Mouse (Mus musculus) erythroblast, embryonic 14.5 days (primary cell): ENCODE measurements around the gene Mbnl2. TPM values are rescaled to one million over a fixed set of nuclear protein-coding genes. Genes with fewer than 3 reads are reported as not detected.

ENCODE experiments used
- H3K27me3 ChIP-seq: 2 replicates; pipeline ENCODE4 v1.6.1; 2012; ENCODE audit warnings: inconsistent platforms; ENCODE audit not compliant: control insufficient read depth
- H3K36me3 ChIP-seq: 2 replicates; pipeline ENCODE4 v1.6.1; 2012; ENCODE audit warnings: mild to moderate bottlenecking, inconsistent platforms; ENCODE audit not compliant: control insufficient read depth
- H3K4me1 ChIP-seq: 2 replicates; pipeline ENCODE4 v1.6.1; 2012; ENCODE audit warnings: inconsistent platforms; ENCODE audit not compliant: control insufficient read depth
- H3K4me3 ChIP-seq: replicated peaks from 2 replicates; pipeline ENCODE3; 2012; ENCODE audit warnings: moderate library complexity, mild to moderate bottlenecking, inconsistent platforms
- H3K9me3 ChIP-seq: 2 replicates; pipeline ENCODE4 v1.6.1; 2012; ENCODE audit warnings: low read length, inconsistent platforms, mixed read lengths; ENCODE audit not compliant: control insufficient read depth
- GATA1 ChIP-seq: IDR thresholded peaks from 2 replicates; pipeline ENCODE4 v1.6.1; 2012; ENCODE audit warnings: low read length, inconsistent platforms, mixed read lengths
- TAL1 ChIP-seq: IDR thresholded peaks from 3 replicates; pipeline ENCODE4 v1.6.1; 2012; ENCODE audit warnings: low read length, inconsistent platforms, mixed read lengths
- polyA plus RNA-seq: library from polyadenylated mRNA; stranded (reverse); fragments of >175 nt; gene quantifications from 2 replicates; pipeline ENCODE4 v1.2.3, GENCODE M21; 2012

Mbnl2 gene
- polyA plus RNA-seq, 1 experiment = 0.18 TPM

- H3K9me3 ChIP-seq = no peaks in the 10 kb centered on the region
- no peak overlapping the region for H3K4me3 ChIP-seq
- no peaks in the 10 kb centered on the region for H3K27me3 ChIP-seq
- no peaks in the 10 kb centered on the region for H3K4me1 ChIP-seq
- TF ChIP-seq GATA1 = no peak
- TF ChIP-seq TAL1 = no peak
- peaks cover 3% of the 10 kb centered on the region for H3K36me3 ChIP-seq
Observed at GRCm38 (mm10) chr14:120330881-120331514, 55.5 kb downstream of the Mbnl2 start.

GRCm38 (mm10) chr14:120333465-120334243 lies 58.2 kb downstream of the Mbnl2 start:
- Histone ChIP-seq H3K9me3 (no peaks in the 10 kb centered on the region), H3K4me1 (no peaks in the 10 kb centered on the region), H3K36me3 (no peaks in the 10 kb centered on the region), H3K27me3 (no peaks in the 10 kb centered on the region), H3K4me3 (no peak overlapping the region)
- TF ChIP-seq GATA1 = no peak
- TF ChIP-seq TAL1 = no peak

- no peaks in the 10 kb centered on the region for H3K4me1 ChIP-seq
- no peaks in the 10 kb centered on the region for H3K27me3 ChIP-seq
- no peaks in the 10 kb centered on the region for H3K36me3 ChIP-seq
- no peak for TF ChIP-seq GATA1
- TF ChIP-seq TAL1 = no peak
- H3K9me3 ChIP-seq = no peaks in the 10 kb centered on the region
- H3K4me3 ChIP-seq = no peak overlapping the region
Observed at GRCm38 (mm10) chr14:120335366-120335765, 59.9 kb downstream of the Mbnl2 start.

GRCm38 (mm10) chr14:120335871-120336270 lies 60.4 kb downstream of the Mbnl2 start:
- Histone ChIP-seq H3K4me1 (no peaks in the 10 kb centered on the region), H3K36me3 (no peaks in the 10 kb centered on the region), H3K27me3 (no peaks in the 10 kb centered on the region), H3K4me3 (no peak overlapping the region), H3K9me3 (no peaks in the 10 kb centered on the region)
- TF ChIP-seq GATA1 = no peak
- TF ChIP-seq TAL1 = no peak

GRCm38 (mm10) chr14:120336380-120336779 lies 60.9 kb downstream of the Mbnl2 start:
- H3K27me3 ChIP-seq = no peaks in the 10 kb centered on the region
- H3K36me3 ChIP-seq = no peaks in the 10 kb centered on the region
- TF ChIP-seq GATA1 = no peak
- TF ChIP-seq TAL1 = no peak
- no peak overlapping the region for H3K4me3 ChIP-seq
- no peaks in the 10 kb centered on the region for H3K4me1 ChIP-seq
- no peaks in the 10 kb centered on the region for H3K9me3 ChIP-seq

- no peaks in the 10 kb centered on the region for H3K4me1 ChIP-seq
- no peaks in the 10 kb centered on the region for H3K36me3 ChIP-seq
- no peak for TF ChIP-seq GATA1
- no peak for TF ChIP-seq TAL1
- H3K27me3 ChIP-seq = no peaks in the 10 kb centered on the region
- no peak overlapping the region for H3K4me3 ChIP-seq
- H3K9me3 ChIP-seq = no peaks in the 10 kb centered on the region
Observed at GRCm38 (mm10) chr14:120336841-120337240, 61.4 kb downstream of the Mbnl2 start.

GRCm38 (mm10) chr14:120337731-120338462 lies 62.4 kb downstream of the Mbnl2 start:
- Histone ChIP-seq H3K36me3 (no peaks in the 10 kb centered on the region), H3K4me3 (no peak overlapping the region), H3K9me3 (no peaks in the 10 kb centered on the region), H3K27me3 (no peaks in the 10 kb centered on the region), H3K4me1 (no peaks in the 10 kb centered on the region)
- TF ChIP-seq TAL1 (no peak), GATA1 (no peak)

GRCm38 (mm10) chr14:120338706-120339105 lies 63.2 kb downstream of the Mbnl2 start:
- Histone ChIP-seq H3K27me3 (no peaks in the 10 kb centered on the region), H3K9me3 (no peaks in the 10 kb centered on the region), H3K4me1 (no peaks in the 10 kb centered on the region), H3K36me3 (no peaks in the 10 kb centered on the region), H3K4me3 (no peak overlapping the region)
- TF ChIP-seq TAL1 = no peak
- no peak for TF ChIP-seq GATA1

- H3K9me3 ChIP-seq = no peaks in the 10 kb centered on the region
- no peaks in the 10 kb centered on the region for H3K27me3 ChIP-seq
- TF ChIP-seq GATA1 = no peak
- no peak for TF ChIP-seq TAL1
- H3K36me3 ChIP-seq = no peaks in the 10 kb centered on the region
- no peak overlapping the region for H3K4me3 ChIP-seq
- no peaks in the 10 kb centered on the region for H3K4me1 ChIP-seq
Observed at GRCm38 (mm10) chr14:120341912-120342311, 66.4 kb downstream of the Mbnl2 start.

GRCm38 (mm10) chr14:120342321-120342720 lies 66.9 kb downstream of the Mbnl2 start:
- TF ChIP-seq TAL1 = no peak
- no peak for TF ChIP-seq GATA1
- Histone ChIP-seq H3K4me3 (no peak overlapping the region), H3K9me3 (no peaks in the 10 kb centered on the region), H3K4me1 (no peaks in the 10 kb centered on the region), H3K27me3 (no peaks in the 10 kb centered on the region), H3K36me3 (no peaks in the 10 kb centered on the region)
